Mouse (Mus musculus) bone marrow macrophage, adult 2 months (primary cell): ENCODE results near the gene Ppard.
"Not testable (repeated sequence)": the region's sequence is repeated elsewhere in the genome, so short reads cannot be mapped to it uniquely, and the experiment has no call there.

Experiments used
- CTCF ChIP-seq: IDR thresholded peaks from 2 replicates; pipeline ENCODE4 v1.5.1; 2012; ENCODE audit warnings: low read depth, mild to moderate bottlenecking, low read length, moderate library complexity
- POLR2A ChIP-seq: IDR thresholded peaks from 2 replicates; pipeline ENCODE4 v1.6.1; 2012; ENCODE audit warnings: mild to moderate bottlenecking, low read depth, low read length, borderline replicate concordance

- not testable (repeated sequence) for TF ChIP-seq CTCF, POLR2A
These were observed 98.1 kb downstream of the Ppard start for GRCm38 (mm10) chr17:28330590-28330989.
